Mouse (Mus musculus) midbrain, embryonic 15.5 days (tissue): ENCODE data around the gene Gm5788. TPM values are rescaled to one million over a fixed set of nuclear protein-coding genes. Genes with fewer than 3 reads are reported as not detected.
"Not testable (repeated sequence)": the region's sequence is repeated elsewhere in the genome, so short reads cannot be mapped to it uniquely, and the experiment has no call there.

Source experiments
- ATAC-seq: fragments of 200-750 bp; cut with Nextera tagmentation; replicated peaks from 2 replicates; pipeline ENCODE4 v1.8.0; 2017; ENCODE audit warnings: moderate TSS enrichment
- H3K27ac ChIP-seq: fragments of 300-500 bp; sonication (generic); 2 replicates; pipeline ENCODE4 v1.5.1; 2015; ENCODE audit warnings: mild to moderate bottlenecking, inconsistent platforms
- H3K27me3 ChIP-seq: fragments of 300-500 bp; sonication (generic); replicated peaks from 2 replicates; pipeline ENCODE4 v1.6.1; 2015; ENCODE audit warnings: inconsistent platforms
- H3K36me3 ChIP-seq: fragments of 300-500 bp; sonication (generic); replicated peaks from 2 replicates; pipeline ENCODE4 v1.6.1; 2015; ENCODE audit warnings: inconsistent platforms
- H3K4me1 ChIP-seq: fragments of 300-500 bp; sonication (generic); 2 replicates; pipeline ENCODE4 v1.6.1; 2015; ENCODE audit warnings: inconsistent platforms
- H3K4me2 ChIP-seq: fragments of 300-500 bp; sonication (generic); 2 replicates; pipeline ENCODE4 v1.6.1; 2015; ENCODE audit warnings: inconsistent platforms, mild to moderate bottlenecking, moderate library complexity
- H3K4me3 ChIP-seq: fragments of 300-500 bp; sonication (generic); 2 replicates; pipeline ENCODE4 v1.5.1; 2015; ENCODE audit warnings: mild to moderate bottlenecking, inconsistent platforms
- H3K9ac ChIP-seq: fragments of 300-500 bp; sonication (generic); 2 replicates; pipeline ENCODE4 v1.6.1; 2015; ENCODE audit warnings: mild to moderate bottlenecking, inconsistent platforms
- H3K9me3 ChIP-seq: fragments of 300-500 bp; sonication (generic); 2 replicates; pipeline ENCODE4 v1.6.1; 2016; ENCODE audit warnings: inconsistent platforms
- WGBS: fragments of 180-500 bp; shearing (Covaris S2); methylation state at CpG from one replicate; pipeline ENCODE4 v1.1.7; 2015; ENCODE audit warnings: mixed read lengths; 5-methylcytosine and 5-hydroxymethylcytosine counted together
- polyA plus RNA-seq: library from polyadenylated mRNA; unstranded; fragments of >200 nt; fragmentation: Nextera tagmentation; extraction: Ambion mirVana; gene quantifications from 2 replicates; pipeline ENCODE4 v1.2.1, GENCODE M21; 2015

Gene Gm5788
- not detected in 2 replicates for polyA plus RNA-seq

DNA sequence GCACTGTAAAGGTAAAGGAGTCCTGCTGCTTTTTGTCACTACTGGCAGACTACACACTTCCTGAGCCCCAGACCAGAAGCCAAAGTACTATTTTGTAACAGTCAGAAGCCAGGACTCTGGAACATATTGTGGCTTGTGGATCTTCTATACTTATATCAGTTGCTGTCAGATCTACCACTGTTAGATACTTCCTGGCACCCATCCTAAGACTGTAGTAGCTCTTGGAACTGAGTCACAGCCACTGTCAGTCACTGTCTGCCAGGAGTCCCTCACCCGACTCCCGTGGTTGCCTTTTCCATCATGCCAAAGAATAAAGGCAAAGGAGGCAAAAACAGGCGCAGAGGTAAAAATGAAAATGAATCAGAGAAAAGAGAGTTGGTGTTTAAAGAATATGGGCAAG, at the start of gene Gm5788:
Gene Gm5788 (plus strand): TSS at position 301 of the 400 bp plus-strand sequence.
- H3K36me3 ChIP-seq, H3K27me3 ChIP-seq, H3K4me1 ChIP-seq, H3K9ac ChIP-seq, H3K4me3 ChIP-seq, H3K4me2 ChIP-seq, H3K27ac ChIP-seq, H3K9me3 ChIP-seq, ATAC-seq: not testable (repeated sequence)
- 94% methylated on average over 3 of the region's 3 CpGs for WGBS

DNA sequence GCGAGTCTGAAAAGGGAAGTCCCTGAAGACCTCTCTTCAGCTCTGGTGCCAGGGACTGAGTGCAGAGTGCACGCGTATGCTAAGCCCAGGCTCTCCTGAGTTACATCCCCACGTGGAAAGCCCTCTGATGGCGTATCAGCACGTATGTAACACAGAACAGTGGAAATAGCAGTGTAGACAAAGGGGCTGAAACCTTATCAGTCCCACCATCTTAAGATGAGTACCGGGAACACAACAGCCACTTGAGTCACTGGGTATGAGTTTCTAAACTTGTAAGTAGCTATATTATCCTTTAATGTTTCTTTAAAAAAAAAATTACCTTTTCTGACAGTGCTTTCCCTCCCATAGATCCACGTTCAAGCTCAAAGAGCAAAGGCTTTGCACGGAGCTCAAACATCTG, 45.1 kb upstream of the Gm5788 start:
- H3K27me3 ChIP-seq, result no peaks in the 10 kb centered on the region
- H3K4me1 ChIP-seq, result peaks cover 7% of the 10 kb centered on the region
- H3K36me3 ChIP-seq, result peaks cover 68% of the 10 kb centered on the region
- H3K4me3 ChIP-seq, result no peak overlapping the region
- no peak overlapping the region for H3K4me2 ChIP-seq
- no peaks in the 10 kb centered on the region for H3K9me3 ChIP-seq
- WGBS, result 89% methylated on average over 9 of the region's 9 CpGs
- ATAC-seq, result no peak
- H3K27ac ChIP-seq, result no peak overlapping the region
- no peak overlapping the region for H3K9ac ChIP-seq

DNA sequence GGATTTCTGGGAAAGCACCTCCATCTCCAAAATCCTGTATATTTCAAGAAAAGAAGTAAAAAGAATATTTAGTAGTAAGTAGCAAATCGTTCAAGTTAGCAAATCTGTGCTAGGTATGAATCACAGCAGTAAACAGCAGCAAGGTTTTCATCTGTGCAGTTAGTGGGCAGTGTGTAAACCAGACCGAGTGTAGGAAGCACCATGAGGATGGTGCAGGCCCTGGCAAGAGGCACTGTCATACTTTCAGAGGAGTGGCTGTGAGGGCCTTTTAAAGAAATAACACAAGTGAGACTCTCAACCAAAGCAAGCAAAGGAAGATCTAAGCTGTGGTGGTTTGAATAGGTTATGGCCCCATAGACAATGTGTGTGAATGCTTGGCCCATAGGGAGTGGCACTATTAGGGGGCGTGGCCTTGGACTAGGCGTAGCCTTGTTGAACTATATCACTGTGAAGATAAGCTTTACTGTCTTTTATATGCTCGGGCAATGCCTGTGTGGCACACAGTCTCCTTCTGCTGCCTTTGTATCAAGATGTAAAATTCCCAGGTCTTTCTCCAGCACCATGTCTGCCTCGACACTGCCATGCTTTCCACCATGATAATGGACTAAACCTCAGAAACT, 29.7 kb upstream of the Gm5788 start:
- ATAC-seq, result no peak
- Histone ChIP-seq H3K27ac (no peak overlapping the region), H3K9ac (no peak overlapping the region), H3K9me3 (no peaks in the 10 kb centered on the region), H3K4me1 (peaks cover 3% of the 10 kb centered on the region; the same call in 1 of the 2 replicates), H3K27me3 (no peaks in the 10 kb centered on the region), H3K4me2 (no peak overlapping the region), H3K4me3 (no peak overlapping the region), H3K36me3 (peaks cover 51% of the 10 kb centered on the region)
- 96% methylated on average over 6 of the region's 6 CpGs for WGBS

DNA sequence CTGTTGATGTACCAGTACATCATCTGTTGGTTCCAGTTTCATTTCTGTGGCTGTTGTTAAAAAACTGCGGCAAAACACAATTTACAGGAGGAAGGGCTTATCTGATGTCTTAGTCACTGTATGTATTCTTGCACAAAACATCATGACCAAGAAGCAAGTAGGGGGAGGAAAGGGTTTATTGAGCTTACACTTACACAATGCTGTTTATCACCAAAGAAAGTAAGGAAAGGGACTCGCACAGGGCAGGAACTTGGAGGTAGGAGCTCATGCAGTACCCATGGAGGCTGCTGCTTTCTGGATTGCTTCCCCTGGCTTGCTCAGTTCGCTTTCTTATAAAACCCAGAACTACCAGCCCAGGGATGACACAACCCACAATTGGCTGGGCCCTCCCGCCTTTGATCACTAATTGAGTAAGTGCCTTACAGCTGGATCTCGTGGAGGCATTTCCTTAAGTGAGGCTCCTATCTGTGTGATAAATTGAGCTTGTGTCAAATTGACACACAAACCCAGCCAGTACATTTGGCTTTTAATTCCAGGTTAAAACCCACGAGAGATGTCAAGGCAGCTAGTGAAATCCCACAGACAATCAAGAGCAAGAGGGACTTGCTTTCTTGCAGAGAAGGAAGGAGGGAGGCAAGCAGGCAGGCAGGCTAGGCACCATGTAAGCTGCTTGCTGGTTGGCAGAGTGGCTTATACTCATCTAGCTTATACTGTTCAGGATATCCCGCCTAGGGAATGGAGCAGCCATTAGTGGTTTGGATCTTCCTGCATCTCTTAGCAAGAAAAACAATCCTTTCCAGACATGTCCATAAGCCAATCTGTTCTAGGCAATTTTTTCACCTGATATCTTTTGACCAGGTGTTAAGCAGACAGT, 24.0 kb upstream of the Gm5788 start:
- H3K9me3 ChIP-seq, result no peaks in the 10 kb centered on the region
- H3K4me1 ChIP-seq, result peaks cover 16% of the 10 kb centered on the region
- WGBS, result 81% methylated on average over 7 of the region's 7 CpGs
- peaks cover 10% of the 10 kb centered on the region; the same call in 1 of the 2 replicates for H3K36me3 ChIP-seq
- no peak overlapping the region for H3K27ac ChIP-seq
- peak overlapping the region; percentile 65 for H3K4me2 ChIP-seq
- H3K9ac ChIP-seq, result no peak overlapping the region; the same call in 1 of the 2 replicates
- ATAC-seq, result no peak
- no peaks in the 10 kb centered on the region for H3K27me3 ChIP-seq
- H3K4me3 ChIP-seq, result peak overlapping the region; percentile 74; the same call in 1 of the 2 replicates

DNA sequence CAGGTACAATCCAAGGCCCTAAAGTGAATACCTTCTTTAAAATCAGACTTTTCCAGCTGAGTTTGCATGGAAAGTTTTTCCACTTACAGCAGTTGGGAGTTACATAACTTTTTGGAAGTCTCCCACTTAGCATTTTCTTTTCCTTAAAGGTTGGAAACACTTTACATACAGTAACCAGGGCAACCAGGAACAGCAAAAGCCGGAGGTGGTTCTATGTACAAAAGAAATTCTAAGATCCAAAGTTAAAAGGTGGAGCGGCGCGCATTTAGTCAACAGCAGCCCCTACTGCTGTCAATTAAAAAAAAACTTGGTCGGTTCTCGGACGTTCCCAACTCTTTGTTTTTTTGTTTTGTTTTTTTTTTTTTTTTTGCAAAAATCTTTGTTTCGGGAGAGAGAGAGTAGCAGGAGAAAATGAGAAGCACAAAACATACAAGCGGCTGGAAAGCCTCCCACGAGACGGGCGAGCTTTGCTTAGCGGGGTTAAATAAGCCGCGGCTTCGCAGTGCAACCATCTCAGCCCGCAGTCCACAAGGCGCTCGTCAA, 23.0 kb upstream of the Gm5788 start:
- Histone ChIP-seq H3K4me3 (peak overlapping the region; percentile 74), H3K36me3 (peaks cover 10% of the 10 kb centered on the region; the same call in 1 of the 2 replicates), H3K27me3 (no peaks in the 10 kb centered on the region), H3K4me2 (peak overlapping the region; percentile 65), H3K9me3 (no peaks in the 10 kb centered on the region), H3K4me1 (peaks cover 13% of the 10 kb centered on the region), H3K27ac (peak overlapping the region; percentile 91), H3K9ac (peak overlapping the region; percentile 81)
- under 1% methylated on average over 19 of the region's 19 CpGs for WGBS
- no peak for ATAC-seq

DNA sequence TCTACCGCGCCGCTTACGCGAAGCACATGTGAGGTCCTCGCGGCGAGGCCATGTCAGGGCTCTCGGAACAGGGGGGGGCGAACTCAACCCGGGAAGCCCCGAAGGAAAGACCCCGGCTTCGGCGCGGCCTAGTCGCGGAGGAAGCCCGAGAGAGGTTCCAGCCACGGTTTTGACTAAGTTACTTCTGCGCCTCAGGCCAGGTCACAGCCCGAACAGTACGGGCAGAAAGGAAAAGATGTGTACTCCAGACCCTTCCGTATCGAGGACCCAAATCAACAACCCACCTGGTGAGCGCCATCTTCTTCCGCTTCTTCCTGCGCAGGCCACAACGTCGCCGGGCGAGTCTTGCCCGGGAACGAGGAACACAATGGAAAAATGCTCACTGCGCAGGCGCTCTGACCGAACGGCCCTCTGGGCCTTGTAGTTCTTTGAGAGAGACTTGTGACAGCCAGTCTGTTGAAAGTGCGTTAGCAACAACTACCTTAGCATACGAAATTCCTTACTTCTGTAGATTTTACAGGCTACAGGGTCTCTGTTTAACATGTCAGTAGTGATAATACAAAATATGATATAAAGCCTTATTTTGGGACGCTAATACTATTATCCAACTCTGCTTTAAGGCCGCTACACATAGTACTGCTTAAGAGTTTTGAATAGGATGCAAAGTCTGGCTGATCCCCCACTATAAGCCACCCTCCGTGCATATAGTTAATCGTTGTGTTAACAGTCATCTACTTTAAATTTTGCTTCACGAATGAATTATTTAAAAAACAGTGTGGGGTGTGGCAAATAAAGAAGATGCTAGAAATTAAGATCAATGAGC, 22.3 kb upstream of the Gm5788 start, which contains the start of gene Snw1:
Gene Snw1 (minus strand): TSS at position 311 of the 823 bp plus-strand sequence.
- peak within 1 kb of the TSS; percentile 74 for H3K4me3 ChIP-seq
- H3K27me3 ChIP-seq, result no peaks in the 10 kb centered on the region
- H3K4me1 ChIP-seq, result peaks cover 13% of the 10 kb centered on the region
- H3K36me3 ChIP-seq, result peaks cover 5% of the 10 kb centered on the region; the same call in 1 of the 2 replicates
- WGBS, result 3% methylated on average over 45 of the region's 45 CpGs
- H3K9ac ChIP-seq, result peak within 1 kb of the TSS; percentile 81
- H3K27ac ChIP-seq, result peak within 1 kb of the TSS; percentile 91
- peak within 1 kb of the TSS; percentile 65 for H3K4me2 ChIP-seq
- no peaks in the 10 kb centered on the region for H3K9me3 ChIP-seq
- peak; percentile 97 for ATAC-seq

DNA sequence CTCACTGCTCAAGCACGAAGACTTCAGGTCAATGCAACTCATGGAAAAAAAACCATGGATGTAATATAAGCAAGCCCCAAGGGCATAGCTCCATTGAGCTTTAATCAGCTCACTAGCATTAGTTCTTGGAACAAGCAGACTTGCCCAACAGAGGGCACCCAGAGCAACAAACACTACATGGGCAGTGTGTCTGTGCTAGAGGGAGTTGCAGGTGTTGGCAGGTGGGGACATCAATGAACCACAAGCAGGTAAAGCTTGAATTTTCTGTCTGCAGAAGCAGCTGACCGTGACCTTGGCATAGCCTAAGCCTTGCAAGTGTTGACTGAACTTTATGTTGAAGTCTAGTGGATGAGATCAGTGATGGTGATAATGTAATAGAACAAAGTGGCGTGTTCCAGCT, 19.8 kb upstream of the Gm5788 start:
- WGBS, result 86% methylated on average over 3 of the region's 3 CpGs
- Histone ChIP-seq H3K4me2 (no peak overlapping the region), H3K9me3 (no peaks in the 10 kb centered on the region), H3K9ac (no peak overlapping the region), H3K27me3 (no peaks in the 10 kb centered on the region), H3K4me1 (peaks cover 13% of the 10 kb centered on the region), H3K27ac (no peak overlapping the region), H3K4me3 (no peak overlapping the region), H3K36me3 (no peaks in the 10 kb centered on the region)
- ATAC-seq, result no peak

DNA sequence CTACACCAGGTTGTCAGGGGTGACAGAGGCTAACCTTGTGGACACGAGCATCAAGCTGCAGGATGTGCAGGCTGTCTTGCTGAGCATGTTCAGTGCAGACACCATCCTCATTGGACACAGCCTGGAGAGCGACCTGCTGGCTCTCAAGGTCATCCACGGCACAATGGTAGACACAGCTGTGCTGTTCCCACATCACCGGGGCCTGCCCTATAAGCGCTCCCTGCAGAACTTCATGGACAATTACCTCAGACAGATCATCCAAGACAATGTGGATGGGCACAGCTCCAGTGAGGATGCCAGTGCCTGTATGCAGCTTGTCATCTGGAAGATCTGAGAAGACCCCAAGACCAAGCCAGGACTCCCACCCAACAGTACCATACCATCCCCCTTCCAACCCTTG, 12.0 kb upstream of the Gm5788 start:
- H3K4me1 ChIP-seq, H3K27ac ChIP-seq, ATAC-seq, H3K36me3 ChIP-seq, H3K27me3 ChIP-seq, H3K9ac ChIP-seq, H3K4me2 ChIP-seq, H3K9me3 ChIP-seq, H3K4me3 ChIP-seq: not testable (repeated sequence)
- 92% methylated on average over 5 of the region's 5 CpGs for WGBS

DNA sequence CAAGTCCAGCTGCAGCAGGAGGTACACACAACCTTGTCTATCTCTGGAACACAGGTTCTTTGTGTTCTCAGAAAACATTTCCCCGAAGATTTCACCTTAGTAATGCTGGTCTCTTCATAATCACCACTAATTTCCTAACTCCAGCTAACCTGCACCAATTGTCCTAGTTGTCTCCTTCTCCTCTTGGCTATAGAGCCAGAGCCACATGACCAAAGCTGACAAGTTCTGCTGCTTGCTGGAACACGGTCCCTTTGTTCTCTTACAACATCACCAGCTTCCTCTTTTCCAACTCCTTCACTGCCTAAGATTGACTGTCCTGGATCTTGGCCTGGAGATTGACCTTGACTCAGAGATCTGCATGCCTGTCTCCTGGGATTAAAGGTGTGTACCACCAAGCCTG, 5.8 kb upstream of the Gm5788 start:
- not testable (repeated sequence) for H3K27ac ChIP-seq, ATAC-seq, H3K4me2 ChIP-seq, H3K36me3 ChIP-seq, H3K27me3 ChIP-seq, H3K4me1 ChIP-seq, H3K4me3 ChIP-seq, H3K9ac ChIP-seq, H3K9me3 ChIP-seq
- 64% methylated on average over 2 of the region's 2 CpGs for WGBS

DNA sequence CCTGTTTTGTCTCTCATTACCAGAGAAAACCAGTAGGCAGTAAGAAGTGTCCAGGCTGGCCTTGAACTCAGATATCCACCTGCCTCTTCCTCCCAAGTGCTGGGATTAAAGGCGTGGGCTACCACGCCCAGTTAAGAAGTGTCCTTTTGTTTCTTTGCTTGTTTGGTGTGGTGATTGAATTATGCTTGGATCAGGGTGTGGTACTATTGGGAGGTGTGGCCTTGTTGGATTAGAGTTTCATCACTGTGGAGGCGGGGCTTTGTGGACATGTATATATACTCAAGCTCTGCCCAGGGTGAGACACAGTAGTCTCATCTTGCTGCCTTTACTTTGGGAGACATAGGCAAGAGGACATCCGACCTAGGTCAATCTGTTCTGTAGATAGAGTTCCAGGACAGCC, 19.5 kb downstream of the Gm5788 start, which contains the start of gene Gm8300:
Gene Gm8300 (plus strand): TSS at position 301 of the 400 bp plus-strand sequence.
- WGBS, result 84% methylated on average over 4 of the region's 4 CpGs
- ATAC-seq, result not testable (repeated sequence)

DNA sequence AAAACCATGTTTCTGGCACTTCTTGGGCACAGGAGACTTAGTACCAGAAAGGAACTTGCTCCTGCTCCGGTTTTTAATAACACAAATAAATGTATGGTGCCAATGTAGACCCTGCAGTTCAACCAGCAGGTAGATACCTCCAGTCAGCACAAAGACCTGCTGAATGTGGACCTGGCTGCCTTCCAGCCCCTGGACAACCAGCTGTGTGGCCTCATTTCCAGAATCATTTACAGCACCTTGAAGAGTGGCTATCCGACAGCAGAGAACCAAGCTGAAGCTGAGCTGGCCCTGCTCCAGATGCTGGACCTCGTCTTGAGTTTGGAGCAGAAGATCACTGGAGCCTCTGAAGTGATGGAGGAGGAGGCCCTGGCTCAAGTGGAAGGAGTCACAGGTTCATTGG, 25.1 kb downstream of the Gm5788 start:
- not testable (repeated sequence) for H3K4me2 ChIP-seq, H3K9me3 ChIP-seq, H3K4me1 ChIP-seq, H3K27ac ChIP-seq, H3K36me3 ChIP-seq, H3K4me3 ChIP-seq, ATAC-seq, H3K9ac ChIP-seq, H3K27me3 ChIP-seq
- WGBS, result 67% methylated on average over 3 of the region's 3 CpGs

More for the DNA sequence above, 19.5 kb downstream of the Gm5788 start, which contains the start of gene Gm8300:
- H3K27ac ChIP-seq, H3K36me3 ChIP-seq, H3K4me3 ChIP-seq, H3K9me3 ChIP-seq, H3K9ac ChIP-seq, H3K4me2 ChIP-seq, H3K4me1 ChIP-seq, H3K27me3 ChIP-seq: not testable (repeated sequence)

DNA sequence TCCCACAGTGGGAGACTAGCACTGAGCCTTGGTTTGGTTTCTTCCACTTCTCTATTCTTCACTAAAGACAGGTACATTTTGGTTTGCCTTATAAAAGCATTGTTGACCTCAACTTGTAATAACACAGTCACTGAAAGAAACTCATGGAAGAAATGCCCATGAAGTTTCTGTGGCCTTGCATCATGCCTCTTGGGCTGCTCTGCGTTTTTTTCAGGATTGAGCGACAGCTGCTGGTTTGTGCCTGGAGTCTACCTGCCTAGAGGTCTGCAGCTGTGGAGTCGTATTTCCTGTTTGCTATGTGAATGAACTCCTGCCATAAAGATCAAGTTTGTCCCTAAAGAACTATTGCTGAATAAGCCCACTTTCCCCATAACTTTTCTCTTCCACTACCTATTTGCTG, 49.4 kb downstream of the Gm5788 start:
- no peaks in the 10 kb centered on the region for H3K4me1 ChIP-seq
- H3K27me3 ChIP-seq, result no peaks in the 10 kb centered on the region
- H3K9me3 ChIP-seq, result no peaks in the 10 kb centered on the region
- no peak overlapping the region for H3K4me3 ChIP-seq
- H3K9ac ChIP-seq, result no peak overlapping the region
- 86% methylated on average over 3 of the region's 3 CpGs for WGBS
- no peak for ATAC-seq
- H3K36me3 ChIP-seq, result no peaks in the 10 kb centered on the region
- no peak overlapping the region for H3K4me2 ChIP-seq
- H3K27ac ChIP-seq, result no peak overlapping the region
